Mouse (Mus musculus) liver, embryonic 15.5 days (tissue): ENCODE data around the gene Olfr282. TPM values are rescaled to one million over a fixed set of nuclear protein-coding genes. Genes with fewer than 3 reads are reported as not detected.
"Not testable (repeated sequence)": the region's sequence is repeated elsewhere in the genome, so short reads cannot be mapped to it uniquely, and the experiment has no call there.

ENCODE experiments used
- ATAC-seq: fragments of 200-750 bp; cut with Nextera tagmentation; 2 replicates; pipeline ENCODE4 v1.8.0; 2017; ENCODE audit warnings: moderate number of reproducible peaks, mild to moderate bottlenecking, moderate library complexity; ENCODE audit not compliant: insufficient read depth
- H3K27ac ChIP-seq: fragments of 300-500 bp; sonication (generic); replicated peaks from 2 replicates; pipeline ENCODE4 v1.5.1; 2015; ENCODE audit warnings: mild to moderate bottlenecking, inconsistent platforms
- H3K27me3 ChIP-seq: fragments of 300-500 bp; sonication (generic); 2 replicates; pipeline ENCODE4 v1.6.1; 2015; ENCODE audit warnings: mild to moderate bottlenecking, inconsistent platforms
- H3K36me3 ChIP-seq: fragments of 300-500 bp; sonication (generic); replicated peaks from 2 replicates; pipeline ENCODE4 v1.6.1; 2015; ENCODE audit warnings: moderate library complexity, mild to moderate bottlenecking, inconsistent platforms
- H3K4me1 ChIP-seq: fragments of 300-500 bp; sonication (generic); replicated peaks from 2 replicates; pipeline ENCODE4 v1.6.1; 2015; ENCODE audit warnings: inconsistent platforms
- H3K4me2 ChIP-seq: fragments of 300-500 bp; sonication (generic); 2 replicates; pipeline ENCODE4 v1.6.1; 2015; ENCODE audit warnings: moderate library complexity, mild to moderate bottlenecking, inconsistent platforms
- H3K4me3 ChIP-seq: fragments of 300-500 bp; sonication (generic); replicated peaks from 2 replicates; pipeline ENCODE4 v1.5.1; 2015; ENCODE audit warnings: mild to moderate bottlenecking, inconsistent platforms
- H3K9ac ChIP-seq: fragments of 300-500 bp; sonication (generic); 2 replicates; pipeline ENCODE4 v1.6.1; 2015; ENCODE audit warnings: moderate library complexity, mild to moderate bottlenecking, inconsistent platforms
- H3K9me3 ChIP-seq: fragments of 300-500 bp; sonication (generic); replicated peaks from 2 replicates; pipeline ENCODE4 v1.6.1; 2016; ENCODE audit warnings: inconsistent platforms
- WGBS: fragments of 180-500 bp; shearing (Covaris S2); methylation state at CpG from one replicate; pipeline ENCODE4 v1.1.7; 2015; ENCODE audit warnings: mixed read lengths; ENCODE audit not compliant: insufficient replicate concordance; 5-methylcytosine and 5-hydroxymethylcytosine counted together
- polyA plus RNA-seq: library from polyadenylated mRNA; unstranded; fragments of >200 nt; fragmentation: Nextera tagmentation; extraction: Ambion mirVana; gene quantifications from 2 replicates; pipeline ENCODE4 v1.2.1, GENCODE M21; 2015

The Olfr282 gene
- polyA plus RNA-seq, 1 experiment from 2014 or later: not detected

DNA sequence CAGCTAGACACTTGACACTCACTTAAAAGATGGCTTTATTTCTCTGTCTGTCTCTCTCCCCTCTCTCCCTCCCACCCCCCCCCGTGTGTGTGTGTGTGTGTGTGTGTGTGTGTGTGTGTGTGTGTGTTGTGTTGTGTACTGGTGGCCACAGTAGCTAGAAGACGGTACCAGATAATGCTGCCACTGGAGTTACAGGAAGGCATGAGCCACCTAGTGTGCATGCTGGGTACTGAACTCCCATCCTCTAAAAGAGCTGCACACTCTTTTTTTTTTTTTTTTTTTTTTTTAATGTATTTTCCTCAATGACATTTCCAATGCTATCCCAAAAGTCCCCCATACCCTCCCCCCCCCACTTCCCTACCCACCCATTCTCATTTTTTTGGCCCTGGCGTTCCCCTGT, 13.7 kb upstream of the Olfr282 start:
- H3K4me3 ChIP-seq, H3K36me3 ChIP-seq, H3K27me3 ChIP-seq, H3K9ac ChIP-seq, ATAC-seq, H3K4me2 ChIP-seq, H3K27ac ChIP-seq, H3K9me3 ChIP-seq, H3K4me1 ChIP-seq: not testable (repeated sequence)
- WGBS: 30% methylated on average over 3 of the region's 3 CpGs

DNA sequence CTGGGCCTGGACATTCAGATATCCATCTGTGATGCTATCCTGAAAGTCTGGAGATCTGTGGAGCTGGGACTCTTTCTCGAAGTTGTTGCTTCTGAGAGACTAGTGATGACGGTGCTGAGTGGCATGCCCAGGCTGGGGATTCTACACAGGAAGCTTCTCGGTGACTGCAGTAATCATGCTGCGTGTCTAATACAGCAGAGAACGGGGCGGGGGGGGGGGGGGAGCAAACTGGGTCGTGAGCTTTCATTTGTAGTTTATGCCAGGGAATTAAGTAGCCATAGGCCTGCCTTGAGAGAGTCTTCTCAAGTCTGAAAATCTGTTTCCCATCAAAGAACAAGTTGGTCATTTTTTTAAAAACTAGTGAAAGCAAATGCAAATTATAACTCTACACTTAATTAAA, 12.9 kb upstream of the Olfr282 start:
- WGBS: 58% methylated on average over 7 of the region's 7 CpGs
- H3K36me3 ChIP-seq: no peaks in the 10 kb centered on the region
- H3K9me3 ChIP-seq: no peaks in the 10 kb centered on the region
- no peak overlapping the region for H3K27ac ChIP-seq
- ATAC-seq: no peak
- no peak overlapping the region for H3K4me3 ChIP-seq
- no peak overlapping the region for H3K4me2 ChIP-seq
- no peaks in the 10 kb centered on the region for H3K4me1 ChIP-seq
- no peak overlapping the region for H3K9ac ChIP-seq
- no peaks in the 10 kb centered on the region for H3K27me3 ChIP-seq

DNA sequence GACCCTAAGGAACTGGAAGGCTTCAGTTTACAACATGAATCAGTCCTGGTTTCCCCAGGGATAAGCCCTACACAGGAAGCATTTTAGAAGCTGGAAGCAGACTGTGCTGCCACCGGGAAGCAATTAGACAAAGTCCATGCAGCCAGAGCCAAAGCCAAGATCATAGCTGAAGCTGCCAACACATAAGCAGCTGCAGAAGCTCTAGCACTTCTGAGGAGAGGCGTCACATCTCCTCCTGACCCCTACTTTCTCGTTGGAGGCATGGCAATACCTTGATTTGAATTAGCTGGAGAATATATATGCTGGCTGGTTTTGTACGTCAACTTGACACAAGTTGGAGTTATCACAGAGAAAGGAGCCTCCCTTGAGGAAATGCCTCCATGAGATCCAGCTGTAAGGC, 10.1 kb upstream of the Olfr282 start:
- no peaks in the 10 kb centered on the region for H3K36me3 ChIP-seq
- no peak overlapping the region for H3K9ac ChIP-seq
- H3K9me3 ChIP-seq: no peaks in the 10 kb centered on the region
- 44% methylated on average over 4 of the region's 4 CpGs for WGBS
- no peak overlapping the region for H3K4me2 ChIP-seq
- no peaks in the 10 kb centered on the region for H3K27me3 ChIP-seq
- H3K4me1 ChIP-seq: no peaks in the 10 kb centered on the region
- ATAC-seq: no peak
- H3K4me3 ChIP-seq: no peak overlapping the region
- H3K27ac ChIP-seq: no peak overlapping the region

DNA sequence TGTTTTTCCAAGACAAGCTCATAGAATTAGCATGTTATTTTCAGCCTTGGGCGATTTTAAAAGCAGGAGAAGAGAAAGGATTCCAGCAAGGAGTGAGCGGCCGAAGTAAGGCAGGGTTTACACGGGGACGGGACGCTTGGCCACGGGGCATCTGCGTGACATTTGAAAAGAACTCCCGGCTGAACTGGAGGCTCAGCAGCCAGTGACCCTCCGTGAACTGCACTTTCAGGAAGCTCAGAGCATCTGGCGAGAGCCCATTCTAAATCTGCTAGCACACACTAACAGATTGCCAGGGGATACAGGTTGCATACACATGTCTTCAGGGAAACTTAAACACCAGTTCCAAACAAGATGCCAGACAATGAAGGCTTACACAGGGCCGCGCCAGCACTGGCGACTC, 6.7 kb upstream of the Olfr282 start:
- no peak for ATAC-seq
- Histone ChIP-seq H3K9me3 (no peaks in the 10 kb centered on the region), H3K4me3 (no peak overlapping the region), H3K4me2 (no peak overlapping the region), H3K4me1 (no peaks in the 10 kb centered on the region), H3K9ac (no peak overlapping the region), H3K27ac (no peak overlapping the region), H3K36me3 (no peaks in the 10 kb centered on the region), H3K27me3 (no peaks in the 10 kb centered on the region)
- WGBS: 63% methylated on average over 14 of the region's 14 CpGs

GRCm38 (mm10) chr15:98424753-98425152, 6.3 kb upstream of the Olfr282 start:
- 40% methylated on average over 6 of the region's 6 CpGs for WGBS
- H3K4me2 ChIP-seq: no peak overlapping the region
- no peaks in the 10 kb centered on the region for H3K36me3 ChIP-seq
- H3K9ac ChIP-seq: no peak overlapping the region
- no peak for ATAC-seq
- no peaks in the 10 kb centered on the region for H3K27me3 ChIP-seq
- H3K9me3 ChIP-seq: no peaks in the 10 kb centered on the region
- no peaks in the 10 kb centered on the region for H3K4me1 ChIP-seq
- H3K4me3 ChIP-seq: no peak overlapping the region
- no peak overlapping the region for H3K27ac ChIP-seq

GRCm38 (mm10) chr15:98425188-98425587, 5.8 kb upstream of the Olfr282 start:
- no peak overlapping the region for H3K4me2 ChIP-seq
- no peaks in the 10 kb centered on the region for H3K4me1 ChIP-seq
- no peaks in the 10 kb centered on the region for H3K9me3 ChIP-seq
- H3K27me3 ChIP-seq: no peaks in the 10 kb centered on the region
- 71% methylated on average over 7 of the region's 7 CpGs for WGBS
- no peak overlapping the region for H3K4me3 ChIP-seq
- H3K27ac ChIP-seq: no peak overlapping the region
- no peak for ATAC-seq
- H3K36me3 ChIP-seq: no peaks in the 10 kb centered on the region
- H3K9ac ChIP-seq: no peak overlapping the region

DNA sequence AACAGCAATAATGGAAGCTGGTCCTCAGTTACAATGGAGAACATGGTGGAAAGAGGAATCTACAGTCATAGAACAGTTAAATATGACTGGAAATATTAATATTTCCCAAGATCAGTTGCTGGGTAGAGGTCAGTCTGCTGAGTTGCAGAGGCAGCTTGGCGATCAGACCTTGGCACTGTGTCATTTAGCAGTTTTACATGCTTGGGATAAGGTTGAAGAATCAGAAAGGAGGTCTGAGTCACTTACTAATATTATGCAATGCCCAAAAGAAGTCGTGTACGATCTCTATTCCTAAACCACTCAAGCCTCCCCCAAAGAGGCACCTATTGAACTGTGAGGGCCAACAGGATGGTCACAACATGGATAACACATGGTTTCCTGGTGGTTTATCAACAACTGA, 13.5 kb downstream of the Olfr282 start:
- Histone ChIP-seq H3K9ac (no peak overlapping the region), H3K36me3 (no peaks in the 10 kb centered on the region), H3K27me3 (no peaks in the 10 kb centered on the region), H3K9me3 (no peaks in the 10 kb centered on the region), H3K27ac (no peak overlapping the region), H3K4me3 (no peak overlapping the region), H3K4me2 (no peak overlapping the region), H3K4me1 (no peaks in the 10 kb centered on the region)
- 61% methylated on average over 3 of the region's 3 CpGs for WGBS
- ATAC-seq: no peak

- 56% methylated on average over 4 of the region's 4 CpGs for WGBS
- ATAC-seq: no peak
- Histone ChIP-seq H3K9me3 (no peaks in the 10 kb centered on the region), H3K9ac (no peak overlapping the region), H3K4me3 (no peak overlapping the region), H3K4me1 (no peaks in the 10 kb centered on the region), H3K27ac (no peak overlapping the region), H3K4me2 (no peak overlapping the region), H3K36me3 (no peaks in the 10 kb centered on the region), H3K27me3 (no peaks in the 10 kb centered on the region)
These were observed 17.5 kb downstream of the Olfr282 start for GRCm38 (mm10) chr15:98448521-98448920.

DNA sequence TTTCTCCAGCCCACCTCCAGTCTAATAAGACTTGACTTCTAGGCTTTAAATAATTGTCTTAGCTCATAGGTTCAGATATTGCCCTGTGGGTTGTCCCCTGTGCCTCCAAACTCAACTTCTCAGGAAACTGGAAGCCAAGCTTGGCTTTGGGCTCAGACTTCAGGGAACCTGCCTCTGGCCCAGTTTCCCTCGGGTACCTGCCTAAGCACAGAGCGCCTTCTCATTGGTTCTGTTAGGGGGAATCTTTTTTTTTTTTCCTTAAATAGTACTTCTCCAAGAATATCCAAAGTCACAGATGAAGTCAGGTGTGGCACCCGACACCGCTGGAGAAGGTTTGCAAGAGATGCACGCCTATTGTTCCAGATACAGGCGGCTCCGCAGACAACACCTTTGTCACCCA, 21.3 kb downstream of the Olfr282 start, which contains the start of gene Olfr281:
Olfr281 (plus strand) TSS at position 301 of the 400 bp plus-strand sequence.
- WGBS: 72% methylated on average over 7 of the region's 7 CpGs
- Histone ChIP-seq H3K9ac (no peak within 1 kb of the TSS), H3K9me3 (no peaks in the 10 kb centered on the region)

GRCm38 (mm10) chr15:98469596-98469995, 38.6 kb downstream of the Olfr282 start, which contains the start of gene OR5BS1P:
TSS of gene OR5BS1P (plus strand) at chr15:98469896.
- H3K4me3 ChIP-seq: no peak within 1 kb of the TSS
- 64% methylated on average over 4 of the region's 4 CpGs for WGBS
- no peak within 1 kb of the TSS for H3K27ac ChIP-seq
- H3K4me2 ChIP-seq: no peak within 1 kb of the TSS
- H3K36me3 ChIP-seq: no peaks in the 10 kb centered on the region
- no peaks in the 10 kb centered on the region for H3K27me3 ChIP-seq
- ATAC-seq: no peak
- no peaks in the 10 kb centered on the region for H3K9me3 ChIP-seq
- H3K4me1 ChIP-seq: no peaks in the 10 kb centered on the region
- H3K9ac ChIP-seq: no peak within 1 kb of the TSS

More for the DNA sequence above, 21.3 kb downstream of the Olfr282 start, which contains the start of gene Olfr281:
- Histone ChIP-seq H3K27me3 (no peaks in the 10 kb centered on the region), H3K4me2 (no peak within 1 kb of the TSS), H3K4me1 (no peaks in the 10 kb centered on the region), H3K36me3 (no peaks in the 10 kb centered on the region), H3K4me3 (no peak within 1 kb of the TSS), H3K27ac (no peak within 1 kb of the TSS)
- ATAC-seq: no peak

DNA sequence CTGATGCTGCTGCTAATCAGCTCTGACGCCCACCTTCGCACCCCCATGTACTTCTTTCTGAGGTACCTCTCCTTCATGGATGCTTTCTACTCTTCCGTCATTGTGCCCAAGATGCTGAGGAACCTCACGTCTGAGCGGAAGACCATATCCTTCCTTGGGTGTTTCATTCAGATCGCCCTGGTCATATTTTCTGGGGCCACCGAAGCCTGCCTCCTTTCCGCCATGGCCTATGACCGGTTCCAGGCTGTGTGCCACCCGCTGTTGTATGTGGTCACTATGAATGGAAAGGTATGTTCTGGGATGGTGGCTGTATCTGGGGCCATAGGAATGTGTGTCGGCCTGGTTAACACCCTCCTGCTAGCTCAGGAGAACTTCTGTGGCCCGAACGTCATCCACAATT, 40.5 kb downstream of the Olfr282 start:
- Histone ChIP-seq H3K4me1 (no peaks in the 10 kb centered on the region), H3K4me2 (no peak overlapping the region), H3K4me3 (no peak overlapping the region), H3K27ac (no peak overlapping the region), H3K9ac (no peak overlapping the region), H3K36me3 (no peaks in the 10 kb centered on the region), H3K9me3 (no peaks in the 10 kb centered on the region), H3K27me3 (no peaks in the 10 kb centered on the region)
- 76% methylated on average over 13 of the region's 13 CpGs for WGBS
- no peak for ATAC-seq

GRCm38 (mm10) chr15:98474958-98475357, 43.9 kb downstream of the Olfr282 start:
- Histone ChIP-seq H3K4me1 (no peaks in the 10 kb centered on the region), H3K4me3 (no peak overlapping the region), H3K9me3 (no peaks in the 10 kb centered on the region), H3K27me3 (no peaks in the 10 kb centered on the region), H3K36me3 (no peaks in the 10 kb centered on the region), H3K4me2 (no peak overlapping the region), H3K9ac (no peak overlapping the region), H3K27ac (no peak overlapping the region)
- ATAC-seq: no peak
- WGBS: 67% methylated on average over 10 of the region's 10 CpGs
